8 mouse cellular contexts compared by ENCODE assay signal in the genomic region with DNA sequence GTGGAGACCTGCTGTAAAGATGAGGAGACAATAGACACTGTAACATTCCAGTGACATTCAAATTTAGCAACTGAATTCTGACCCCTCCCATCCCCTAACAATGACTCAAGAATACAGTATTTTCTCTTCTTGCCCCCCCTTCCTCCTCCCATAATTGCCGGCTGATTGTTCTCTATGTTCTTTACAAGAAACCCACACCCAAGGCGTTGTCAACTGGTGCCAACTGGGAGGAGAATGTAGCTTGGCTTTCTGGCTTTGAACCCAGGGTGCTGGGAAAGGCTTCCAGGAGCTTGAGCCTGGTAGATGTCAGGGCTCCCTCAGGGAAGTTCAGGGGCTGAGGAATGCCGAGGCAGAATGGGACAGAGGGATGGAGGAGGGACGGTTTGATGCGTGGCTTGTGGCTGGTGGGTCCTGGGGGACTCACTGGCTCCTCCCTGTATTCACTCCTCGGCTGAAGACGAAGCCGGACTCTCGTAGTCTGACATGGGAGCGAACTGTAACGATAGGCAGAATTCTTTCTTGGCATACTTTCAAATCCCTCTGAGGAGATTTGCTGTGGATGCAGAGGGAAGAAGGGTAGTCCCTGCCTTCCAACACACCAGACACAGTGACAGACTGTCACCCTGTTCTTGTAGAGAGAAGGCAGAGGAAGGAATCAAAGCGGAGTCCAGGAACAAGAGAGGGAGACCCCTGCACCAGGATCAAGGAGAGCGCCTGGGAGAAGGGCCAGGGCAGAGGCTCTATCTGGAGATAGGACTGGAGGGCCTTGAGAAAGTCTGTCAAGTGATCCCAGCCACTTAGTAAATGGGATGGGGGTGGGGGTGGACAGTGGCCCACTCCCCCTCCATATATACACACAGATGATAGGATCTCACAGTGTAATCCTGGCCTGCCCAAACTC. TPM values are rescaled to one million over a fixed set of nuclear protein-coding genes. Genes with fewer than 3 reads are reported as not detected.
A peak's percentile ranks its signal among the peaks of the same experiment; 100 is the strongest.
DNase-seq lines count a peak whose midpoint lies in the region; ATAC-seq and TF ChIP-seq lines count a peak whose summit lies in the region.

No protein-coding gene starts in this region.

- TF ChIP-seq POLR2A in kidney, adult 2 months (IDR thresholded peaks at IDR 0.05; ENCODE audit: low read depth, low read length), result no peak

- no peaks in the 10 kb centered on the region for H3K27me3 ChIP-seq in kidney, adult 2 months (replicated peaks; ENCODE audit: control insufficient read depth, insufficient read depth, low read length)
- H3K27me3 ChIP-seq in intestine, embryonic 15.5 days (replicated peaks), result no peaks in the 10 kb centered on the region
- H3K27me3 ChIP-seq in stomach, embryonic 15.5 days (replicated peaks), result no peaks in the 10 kb centered on the region

- no peaks in the 10 kb centered on the region; the same call in 1 of the 2 replicates for H3K4me1 ChIP-seq in kidney, adult 2 months (ENCODE audit: control insufficient read depth, insufficient read depth, low read length)
- H3K4me1 ChIP-seq in intestine, embryonic 15.5 days (replicated peaks), result no peaks in the 10 kb centered on the region
- H3K4me1 ChIP-seq in stomach, embryonic 15.5 days, result 0 out of 2 replicates have a peak, but pooled peaks cover 3% of the 10 kb centered on the region

- WGBS in kidney, adult 2 months, result 67% methylated on average over 13 of the region's 13 CpGs
- 59% methylated on average over 13 of the region's 13 CpGs for whole genome bisulfite sequencing in intestine, embryonic 15.5 days
- WGBS in stomach, embryonic 15.5 days, result 57% methylated on average over 13 of the region's 13 CpGs

- TF ChIP-seq CTCF in kidney, adult 2 months (conservative IDR thresholded peaks at IDR 0.05; ENCODE audit: insufficient read depth, insufficient read length, low read depth, low read length), result no peak

- peak; percentile 22 for DNase-seq in kidney, adult 2 months
- no peak for DNase-seq in kidney, adult 8-10 months
- peak; percentile 63 to 65 for DNase-seq in cerebellum, adult 18-20 months
- DNase-seq in gastrocnemius, postnatal 36 days, result peak; percentile 41 to 44
- no peak for DNase-seq in left cerebral cortex, postnatal 10 days (ENCODE audit: extremely low spot score in 1 of 2, low spot score in 2 of 2)
- no peak for DNase-seq in embryo, embryonic 10 days (ENCODE audit: low spot score)

- no peak overlapping the region for H3K4me3 ChIP-seq in kidney, adult 2 months (ENCODE audit: insufficient read depth, low read depth, low read length)
- no peak overlapping the region for H3K4me3 ChIP-seq in intestine, embryonic 15.5 days (replicated peaks)
- H3K4me3 ChIP-seq in stomach, embryonic 15.5 days (replicated peaks), result no peak overlapping the region

- no peaks in the 10 kb centered on the region for H3K9me3 ChIP-seq in intestine, embryonic 15.5 days
- no peaks in the 10 kb centered on the region for H3K9me3 ChIP-seq in stomach, embryonic 15.5 days

- peak; percentile 37; the same call in 1 of the 2 replicates for ATAC-seq in intestine, embryonic 15.5 days
- ATAC-seq in stomach, embryonic 15.5 days (ENCODE audit: insufficient read depth, low FRiP score, low read depth), result peak; percentile 54

- H3K4me2 ChIP-seq in intestine, embryonic 15.5 days (replicated peaks), result no peak overlapping the region
- no peak overlapping the region for H3K4me2 ChIP-seq in stomach, embryonic 15.5 days

- H3K36me3 ChIP-seq in kidney, adult 2 months (ENCODE audit: control insufficient read depth, insufficient read depth, low read length), result no peaks in the 10 kb centered on the region
- H3K36me3 ChIP-seq in intestine, embryonic 15.5 days, result peaks cover 21% of the 10 kb centered on the region
- peaks cover 25% of the 10 kb centered on the region for H3K36me3 ChIP-seq in stomach, embryonic 15.5 days

- intact Hi-C loops in gastrocnemius, postnatal 36 days (cut with DNase I), result no loop called here
- intact Hi-C loops in left cerebral cortex, postnatal 10 days (cut with DNase I), result no loop called here

- H3K9ac ChIP-seq in intestine, embryonic 15.5 days, result no peak overlapping the region
- no peak overlapping the region for H3K9ac ChIP-seq in stomach, embryonic 15.5 days

- peak overlapping the region; percentile 42 for H3K27ac ChIP-seq in kidney, adult 2 months (ENCODE audit: insufficient read depth, low read depth, low read length)
- peak overlapping the region; percentile 64 for H3K27ac ChIP-seq in intestine, embryonic 15.5 days
- peak overlapping the region; percentile 74 for H3K27ac ChIP-seq in stomach, embryonic 15.5 days

RNA-seq across cellular contexts. Expression of a gene that starts 8.7 kb away (rescaled TPM):
- 3.4 and 6.0 TPM in 2 replicates for polyA plus RNA-seq in kidney, adult 2 months (2012; rRNA removed)
- 1 to 10 TPM in 1 of 2 experiments, under 1 TPM in 1; 0.64 to 1.8 TPM for total RNA-seq in gastrocnemius, postnatal 36 days (2021)
- 94.2 and 107 TPM in 2 replicates for polyA plus RNA-seq in intestine, embryonic 15.5 days (2015; fragmentation: Nextera tagmentation; extraction: Ambion mirVana)
- polyA plus RNA-seq in stomach, embryonic 15.5 days (2015; fragmentation: Nextera tagmentation; extraction: Ambion mirVana), result 110 and 119 TPM in 2 replicates
- total RNA-seq in left cerebral cortex, postnatal 10 days (2021), result 1 to 10 TPM; 2.9 to 3.5 TPM

RNA-seq across cellular contexts. Expression of a gene that starts 29.8 kb away (rescaled TPM):
- 21.8 and 23.6 TPM in 2 replicates for polyA plus RNA-seq in kidney, adult 2 months (2012; rRNA removed)
- 10 to 100 TPM; 12.7 to 13.3 TPM for total RNA-seq in gastrocnemius, postnatal 36 days (2021)
- polyA plus RNA-seq in intestine, embryonic 15.5 days (2015; fragmentation: Nextera tagmentation; extraction: Ambion mirVana), result 16.3 and 16.7 TPM in 2 replicates
- polyA plus RNA-seq in stomach, embryonic 15.5 days (2015; fragmentation: Nextera tagmentation; extraction: Ambion mirVana), result 21.1 and 22.7 TPM in 2 replicates
- 1 to 10 TPM; 6.7 to 7.7 TPM for total RNA-seq in left cerebral cortex, postnatal 10 days (2021)

RNA-seq across cellular contexts. Expression of a gene that starts 45.5 kb away (rescaled TPM):
- polyA plus RNA-seq in kidney, adult 2 months (2012; rRNA removed), result 26.9 and 28.8 TPM in 2 replicates
- total RNA-seq in gastrocnemius, postnatal 36 days (2021), result 1 to 10 TPM; 2.4 to 3.5 TPM
- polyA plus RNA-seq in intestine, embryonic 15.5 days (2015; fragmentation: Nextera tagmentation; extraction: Ambion mirVana), result 76.7 and 81.2 TPM in 2 replicates
- polyA plus RNA-seq in stomach, embryonic 15.5 days (2015; fragmentation: Nextera tagmentation; extraction: Ambion mirVana), result 53.8 and 61.0 TPM in 2 replicates
- 10 to 100 TPM; 17.2 to 19.2 TPM for total RNA-seq in left cerebral cortex, postnatal 10 days (2021)

Comparison
In these comparisons a context has a peak if more than half of its experiments do, and no peak if none do; other contexts are left out.
1. DNase-seq: peak in kidney, adult 2 months (single experiment), cerebellum, adult 18-20 months (2 of 2) and gastrocnemius, postnatal 36 days (2 of 2); none in kidney, adult 8-10 months (0 of 2), left cerebral cortex, postnatal 10 days (0 of 2) and embryo, embryonic 10 days (single experiment).
2. RNA of a gene that starts 8.7 kb away (polyA plus RNA-seq): 110 to 119 TPM in stomach, embryonic 15.5 days and 94.2 to 107 TPM in intestine, embryonic 15.5 days; 3.4 to 6.0 TPM in kidney, adult 2 months; every median in the first group is over 10 times any median in the second.
3. Peak in every context shown above with its lines, with median percentiles within 50 percentile points of each other: H3K27ac ChIP-seq.